Mouse (Mus musculus) adrenal gland, adult (tissue): ENCODE results near the gene Pcca.

Source experiments
- DNase-seq, 2 experiments: peaks; one replicate each; pipeline ENCODE4 v3.0.0; 2022 to 2023; ENCODE audit warnings: low spot score in 1 of 2; ENCODE audit not compliant: inconsistent age in 2 of 2

The Pcca gene

DNA sequence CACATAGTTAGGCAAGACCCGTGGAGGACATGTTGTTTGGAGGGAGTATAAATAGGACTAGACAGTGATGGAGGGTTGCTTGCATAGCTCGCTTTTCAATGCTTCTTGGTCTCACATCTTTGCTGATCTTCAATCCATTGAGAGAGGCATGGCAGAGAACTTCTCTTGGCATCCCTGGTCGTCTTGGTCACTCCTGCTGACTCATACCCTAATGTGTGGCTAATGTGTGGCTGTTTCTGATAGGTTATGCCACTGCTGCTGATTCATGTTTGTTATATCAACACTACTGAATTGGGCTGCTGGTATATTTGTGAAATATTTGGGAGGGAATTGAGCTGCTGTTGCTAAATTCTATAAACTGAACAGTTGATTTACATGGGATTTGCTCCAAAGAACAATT is 299.5 kb downstream of the Pcca start:
- DNase-seq, result peak in 1 of 2 experiments; percentile 43

- no peak for DNase-seq
Observed at GRCm38 (mm10) chr14:122834753-122835152, 300.6 kb downstream of the Pcca start.

GRCm38 (mm10) chr14:122835487-122836190 is 301.5 kb downstream of the Pcca start:
- DNase-seq, result no peak

DNA sequence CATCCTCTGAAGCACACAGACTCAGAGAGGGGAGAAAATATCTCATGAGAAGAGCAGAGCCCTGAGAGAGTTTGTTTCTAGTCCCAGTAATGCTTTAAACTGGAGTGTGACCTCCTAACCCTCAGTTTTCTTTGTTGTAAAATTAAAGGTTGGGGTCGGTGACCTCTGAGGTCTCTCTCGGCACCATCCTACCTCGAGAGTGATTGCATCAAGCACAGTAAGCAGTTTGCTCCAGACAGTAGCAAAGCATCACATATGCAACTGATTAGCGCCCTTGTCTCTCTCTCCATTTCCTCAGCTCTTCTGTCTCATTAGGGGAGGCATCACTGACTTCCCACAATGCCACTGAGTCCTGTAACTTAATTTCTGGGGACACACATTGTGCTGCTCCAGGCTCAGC is 302.1 kb downstream of the Pcca start:
- DNase-seq, result no peak

- no peak for DNase-seq
Observed at GRCm38 (mm10) chr14:122837018-122837417, 302.9 kb downstream of the Pcca start.

DNA sequence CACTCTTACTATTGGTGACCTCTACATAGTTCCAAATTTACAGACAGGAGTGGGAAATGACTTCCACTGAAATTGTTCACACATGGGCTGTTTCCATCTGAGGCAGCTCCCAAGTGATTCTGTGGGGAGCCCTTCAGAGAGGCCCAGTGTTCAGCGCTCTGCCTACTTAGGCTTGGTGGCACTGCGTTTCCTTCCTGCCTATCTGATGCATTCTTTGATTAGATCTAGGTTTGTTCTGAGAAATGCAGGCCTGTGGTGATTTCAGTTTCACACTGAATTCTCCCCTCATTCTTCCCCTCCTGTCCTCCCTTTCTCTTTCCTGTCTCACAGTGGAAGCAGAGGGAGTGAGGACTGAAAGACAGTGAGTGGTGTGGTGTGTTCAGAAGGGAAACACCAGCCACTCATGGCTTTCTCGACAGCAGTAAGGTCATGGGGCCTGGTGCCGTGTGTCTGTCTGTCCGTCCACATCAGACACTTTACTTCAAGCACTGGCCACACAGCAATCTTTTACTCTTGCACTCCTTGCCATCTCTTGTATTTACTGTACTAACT is 318.5 kb downstream of the Pcca start:
- DNase-seq, result no peak

DNA sequence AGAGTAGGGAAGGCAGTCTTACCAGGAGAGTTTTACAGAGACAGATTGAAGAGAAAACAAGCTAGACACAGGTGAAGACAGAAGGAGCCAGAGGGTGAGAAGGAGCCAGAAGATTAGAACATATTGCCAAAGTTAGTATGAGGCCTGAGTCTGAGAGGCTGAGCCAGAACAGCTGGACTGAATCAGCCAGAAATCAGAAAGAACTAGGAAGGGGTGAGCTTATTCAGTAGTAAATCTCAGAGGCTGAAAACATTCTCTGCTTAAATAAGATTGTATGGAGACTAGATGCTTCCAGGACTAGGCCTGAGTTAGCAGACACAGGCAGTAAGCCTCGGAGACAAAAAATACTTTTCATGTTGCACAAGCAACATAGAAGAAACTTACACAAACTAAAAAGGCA is 325.7 kb downstream of the Pcca start:
- DNase-seq, result no peak

DNA sequence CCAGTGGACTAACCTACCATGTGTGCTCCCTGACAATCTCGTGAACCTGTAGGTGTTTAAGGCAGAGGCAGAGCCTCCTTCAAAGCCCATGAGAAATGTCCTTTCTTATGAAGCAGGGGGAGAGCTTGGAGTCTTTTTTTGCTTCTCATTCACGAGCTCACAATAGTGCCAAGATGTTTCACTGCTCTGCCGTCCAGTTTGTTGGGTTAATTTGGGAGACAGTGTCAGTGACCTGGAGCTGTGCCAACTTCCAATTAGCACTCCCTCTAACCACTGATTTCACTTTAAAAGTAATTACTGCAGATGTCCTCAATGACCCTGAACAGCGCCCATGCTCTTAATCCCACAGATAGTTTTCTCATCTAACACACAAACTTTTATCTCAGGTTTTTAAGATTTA is 328.5 kb downstream of the Pcca start:
- DNase-seq, result no peak

DNA sequence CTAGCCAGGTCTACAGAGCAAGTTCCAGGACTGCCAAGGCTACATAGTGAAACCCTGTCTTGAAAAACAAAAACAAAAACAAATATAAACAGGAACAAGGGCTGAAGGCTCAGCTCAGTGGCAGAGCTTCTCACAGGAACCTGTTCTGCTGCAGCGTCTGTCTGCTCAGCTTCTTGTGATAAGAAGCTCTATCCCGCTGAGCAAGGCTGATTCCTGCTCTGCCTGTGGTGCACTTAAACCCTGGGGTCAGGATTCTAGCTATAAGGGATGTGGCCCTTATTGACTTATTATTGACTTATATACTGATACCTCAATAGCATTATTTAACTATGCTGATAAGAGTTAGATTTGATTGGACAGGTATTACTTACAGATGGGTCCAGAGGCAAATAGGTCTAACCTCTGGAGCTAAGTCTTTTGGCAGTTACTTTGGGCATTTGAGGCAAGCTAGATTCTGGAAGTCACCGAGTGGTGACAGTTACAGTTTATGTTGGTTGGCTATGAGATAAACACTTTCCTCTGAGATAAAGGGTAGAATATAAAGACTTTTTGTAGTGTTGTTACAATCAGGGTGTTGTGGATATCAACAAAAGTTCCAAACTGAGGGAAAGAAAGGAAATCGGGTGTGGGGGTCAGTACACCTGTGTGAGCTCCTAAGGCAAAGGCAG is 331.5 kb downstream of the Pcca start:
- no peak for DNase-seq

DNA sequence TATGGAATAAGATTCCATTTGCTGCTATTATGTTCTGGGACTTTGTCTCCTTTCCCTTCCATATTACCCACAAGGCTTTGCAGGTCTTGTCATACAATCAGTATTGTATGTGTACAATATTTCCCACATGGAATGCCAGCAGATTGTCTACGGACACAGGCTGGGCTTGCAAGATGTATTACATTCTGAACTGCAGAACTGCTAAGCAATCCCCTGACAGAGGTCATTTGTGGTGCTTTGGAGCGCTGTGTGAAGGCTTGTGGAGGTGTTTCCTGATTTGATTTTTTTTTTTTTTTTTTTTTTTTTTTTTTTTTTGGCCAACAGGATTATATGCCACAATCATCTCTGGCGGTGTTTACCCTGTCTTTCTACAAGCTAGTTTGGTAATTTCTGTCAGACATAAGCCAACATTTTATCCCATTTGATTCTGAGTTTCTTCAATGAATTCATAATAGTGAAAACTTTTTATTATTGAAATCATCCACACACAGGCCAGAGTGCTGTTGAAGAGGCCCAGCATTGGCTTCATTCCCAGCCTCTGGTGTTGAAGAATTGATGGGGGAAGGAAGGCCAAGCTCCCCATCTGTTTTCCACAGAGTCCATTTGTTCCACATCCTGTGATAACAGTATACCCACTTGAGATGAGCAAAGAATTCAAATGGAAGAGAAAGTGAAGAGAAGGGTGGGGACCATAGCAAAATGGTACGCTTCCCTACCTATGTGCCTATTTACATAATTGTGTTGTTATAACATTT is 333.6 kb downstream of the Pcca start:
- no peak for DNase-seq

GRCm38 (mm10) chr14:122869831-122870230 is 335.7 kb downstream of the Pcca start:
- DNase-seq, result peak; percentile 79 to 90

GRCm38 (mm10) chr14:122871841-122872580 is 337.9 kb downstream of the Pcca start:
- peak in 1 of 2 experiments; percentile 32 for DNase-seq

GRCm38 (mm10) chr14:122872612-122873011 is 338.5 kb downstream of the Pcca start:
- DNase-seq, result no peak

GRCm38 (mm10) chr14:122875056-122875455 is 340.9 kb downstream of the Pcca start:
- no peak for DNase-seq

DNA sequence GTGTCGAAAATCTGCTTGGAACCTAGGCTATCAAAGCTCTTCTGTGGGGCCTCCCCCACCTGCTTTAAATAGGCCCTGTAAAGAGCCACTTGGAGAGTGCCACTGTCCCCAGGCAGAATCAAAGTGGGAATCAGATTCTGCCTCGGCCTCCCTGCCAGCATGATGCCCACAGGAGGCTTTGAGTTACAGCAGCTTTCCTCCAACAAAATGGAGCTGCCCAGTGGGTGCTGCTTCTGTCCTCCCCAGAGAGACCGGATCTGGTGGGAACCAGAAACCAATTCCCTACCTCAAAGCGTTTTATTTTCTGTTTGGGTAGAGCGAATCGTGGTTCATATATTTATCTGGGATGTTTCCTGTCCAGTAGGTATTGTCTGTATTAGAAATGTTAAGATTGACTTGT is 341.5 kb downstream of the Pcca start:
- DNase-seq, result no peak

DNA sequence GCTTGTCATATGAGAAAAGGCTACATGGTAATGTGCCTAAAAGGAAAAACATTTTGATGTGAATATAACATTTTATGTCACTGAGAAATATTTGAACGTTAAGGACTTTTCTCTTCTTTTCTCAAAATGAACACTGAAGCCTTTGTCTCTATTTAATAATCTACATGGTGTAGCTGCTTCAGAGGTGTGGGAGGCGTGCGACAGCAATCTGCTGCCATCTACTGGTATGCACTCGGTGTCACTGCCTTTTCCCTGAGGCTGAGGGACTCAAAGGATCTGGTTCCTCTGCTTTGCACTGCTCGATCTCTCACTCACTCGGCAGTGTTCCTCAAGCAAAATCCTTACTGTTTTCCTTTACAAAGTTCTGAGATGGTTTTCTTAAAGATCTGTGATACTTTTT is 342.0 kb downstream of the Pcca start:
- DNase-seq, result peak; percentile 82 to 93

GRCm38 (mm10) chr14:122876723-122877122 is 342.6 kb downstream of the Pcca start:
- DNase-seq, result peak; percentile 76 to 80

- no peak for DNase-seq
Observed at GRCm38 (mm10) chr14:122877787-122878186, 343.7 kb downstream of the Pcca start.

- DNase-seq, result no peak
Observed at GRCm38 (mm10) chr14:122880291-122880690, 346.2 kb downstream of the Pcca start.

DNA sequence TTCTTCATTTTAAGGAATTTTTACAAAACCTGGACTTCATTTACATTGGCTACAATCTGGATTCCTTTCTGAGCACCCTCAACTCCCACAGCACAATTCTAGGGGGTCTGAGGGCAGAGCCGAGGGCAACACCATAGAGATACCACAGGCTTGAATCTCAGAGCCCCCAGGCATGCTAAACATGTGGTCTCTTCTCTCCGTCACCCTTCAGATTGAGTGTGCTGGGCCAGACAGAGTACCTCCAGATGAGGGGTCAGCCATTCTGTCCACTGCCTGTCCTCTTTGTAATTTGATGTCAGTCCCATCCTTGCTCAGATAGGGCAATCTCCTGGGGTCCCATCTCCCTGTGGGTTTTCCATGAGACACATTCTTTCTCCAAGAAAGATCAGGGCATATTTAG is 347.6 kb downstream of the Pcca start:
- DNase-seq, result no peak

DNA sequence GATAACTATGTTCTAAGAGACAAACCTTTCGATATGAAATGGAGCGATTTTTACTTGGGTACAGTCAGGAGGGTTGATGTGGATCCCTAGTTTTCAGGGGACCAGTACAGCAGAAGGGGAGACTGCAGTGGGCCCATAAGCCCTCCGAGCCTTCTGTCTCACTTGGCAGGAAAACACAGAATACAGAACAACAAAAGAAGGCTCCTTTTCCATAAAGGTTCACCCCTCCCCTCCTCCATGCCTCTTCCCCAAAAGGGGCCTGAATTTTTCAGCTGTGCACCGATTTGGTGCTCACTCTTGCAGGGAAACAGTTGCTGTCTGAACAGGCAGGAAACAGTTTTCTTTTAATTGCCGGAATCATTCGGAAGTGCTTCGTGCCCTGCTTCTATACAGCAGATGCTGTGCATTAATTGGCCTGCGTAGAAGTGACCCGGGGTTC is 348.1 kb downstream of the Pcca start:
- no peak for DNase-seq
